Mouse (Mus musculus) CD4-positive, CD25-positive, alpha-beta regulatory T cell, adult 2 months (primary cell): ENCODE data around the gene Slc39a7.
A peak's percentile ranks its signal among the peaks of the same experiment; 100 is the strongest.

Experiments
- DNase-seq: peaks from one replicate; pipeline ENCODE4 v3.0.0-alpha.2; 2012; ENCODE audit warnings: low read depth, low spot score

The Slc39a7 gene

DNA sequence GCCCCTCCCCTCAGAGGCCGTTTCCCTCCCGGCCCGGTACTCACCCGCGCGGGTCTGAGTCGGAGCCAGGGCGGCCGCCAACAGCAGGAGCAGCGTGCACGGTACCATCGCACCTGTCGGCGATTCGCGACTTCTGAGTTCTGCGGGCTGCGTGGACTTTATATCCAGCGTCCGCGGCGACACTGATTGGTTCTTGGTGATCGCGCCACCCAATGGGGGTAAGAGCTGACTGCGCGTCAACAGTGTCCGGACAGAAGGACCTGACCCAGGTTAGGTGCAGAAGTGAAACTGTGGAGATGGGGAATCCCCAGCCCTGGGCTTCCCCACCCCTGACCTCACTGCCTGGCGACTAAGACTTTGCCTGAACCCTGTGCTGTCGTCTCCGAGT, 31.3 kb downstream of the Slc39a7 start, which contains the start of gene H2-K1:
Gene H2-K1 (minus strand): TSS at position 198 of the 388 bp plus-strand sequence.
- DNase-seq, result peak; percentile 99

DNA sequence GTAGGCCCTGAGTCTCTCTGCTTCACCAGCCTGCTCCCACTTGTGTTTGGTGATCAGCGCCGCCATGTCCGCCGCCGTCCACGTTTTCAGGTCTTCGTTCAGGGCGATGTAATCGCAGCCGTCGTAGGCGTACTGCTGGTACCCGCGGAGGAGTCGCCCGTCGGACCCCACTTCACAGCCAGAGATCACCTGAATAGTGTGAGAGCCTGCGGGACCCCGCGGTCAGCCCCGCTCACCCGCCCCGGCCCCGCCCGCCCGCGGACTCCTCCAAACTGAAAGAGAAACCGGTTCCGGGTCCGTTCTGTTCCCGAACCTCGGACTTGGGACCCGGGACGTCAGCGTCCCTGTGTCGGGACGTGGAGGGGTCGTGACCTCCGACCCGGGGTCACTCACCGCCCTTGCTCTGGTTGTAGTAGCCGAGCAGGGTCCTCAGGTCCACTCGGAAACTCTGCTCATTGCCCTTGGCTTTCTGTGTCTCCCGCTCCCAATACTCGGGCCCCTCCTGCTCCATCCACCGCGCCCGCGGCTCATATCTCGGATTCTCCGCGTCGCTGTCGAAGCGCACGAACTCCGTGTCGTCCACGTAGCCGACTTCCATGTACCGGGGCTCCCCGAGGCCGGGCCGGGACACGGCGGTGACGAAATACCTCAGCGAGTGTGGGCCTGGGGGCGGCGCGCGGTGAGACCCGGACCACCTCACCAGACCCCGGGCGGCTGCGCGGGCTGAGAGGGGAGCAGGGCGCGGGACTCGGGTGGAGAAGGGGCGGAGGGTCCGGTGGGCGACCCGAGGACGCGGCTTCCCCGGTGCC, 31.9 kb downstream of the Slc39a7 start:
- DNase-seq, result peak; percentile 69

DNA sequence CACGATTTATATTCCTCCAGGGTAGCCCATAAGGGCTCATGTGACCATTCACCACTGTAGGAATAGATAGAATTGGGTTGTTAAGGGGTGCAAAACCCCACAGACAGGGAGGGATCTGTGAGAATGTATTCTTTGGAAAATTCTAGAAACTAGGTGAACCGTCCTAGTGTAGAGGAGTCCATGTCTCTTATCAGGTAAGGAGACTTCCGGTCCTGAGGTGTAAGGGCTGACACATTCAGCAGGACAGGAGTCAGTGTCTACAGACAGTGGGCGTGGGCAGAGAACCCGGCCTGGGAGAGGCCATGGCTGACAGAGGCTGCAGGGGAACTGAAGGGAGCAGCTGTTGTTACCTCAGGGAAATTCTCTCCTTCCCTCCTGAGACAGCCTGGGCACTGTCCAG, 32.8 kb downstream of the Slc39a7 start:
- peak; percentile 69 for DNase-seq

DNA sequence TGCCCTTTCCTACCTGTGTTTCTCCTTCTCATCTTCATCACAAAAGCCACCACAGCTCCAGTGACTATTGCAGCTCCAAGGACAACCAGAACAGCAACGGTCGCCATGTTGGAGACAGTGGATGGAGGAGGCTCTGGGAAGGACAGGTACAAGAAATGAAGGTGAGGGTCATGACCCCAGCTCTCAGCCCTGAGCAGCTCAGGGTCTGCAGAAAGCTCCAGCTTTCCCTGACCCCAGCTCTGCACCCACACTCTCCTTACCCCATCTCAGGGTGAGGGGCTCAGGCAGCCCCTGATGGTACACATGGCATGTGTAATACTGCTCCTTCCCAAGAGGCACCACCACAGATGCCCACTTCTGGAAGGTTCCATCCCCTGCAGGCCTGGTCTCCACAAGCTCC, 34.5 kb downstream of the Slc39a7 start:
- peak; percentile 28 for DNase-seq

DNA sequence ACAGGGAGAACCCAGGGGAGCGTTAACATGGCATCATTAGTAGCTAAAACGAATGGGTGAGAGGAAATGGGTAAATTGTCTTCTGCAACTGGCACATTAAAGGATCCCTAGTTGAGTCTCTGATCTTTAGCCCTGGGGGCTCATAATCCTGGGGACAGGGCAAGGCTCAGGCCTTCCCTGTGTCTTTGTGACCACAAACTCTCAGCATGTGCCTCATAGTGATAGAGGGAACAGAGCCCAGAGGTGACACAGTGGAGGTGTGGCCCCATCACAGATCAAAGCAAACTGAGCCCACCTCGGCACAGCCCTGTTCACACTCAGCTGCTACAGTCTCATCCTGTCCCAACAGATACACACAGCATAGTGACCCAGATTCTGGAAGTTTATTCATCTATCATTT, 35.8 kb downstream of the Slc39a7 start:
- DNase-seq, result peak; percentile 54

DNA sequence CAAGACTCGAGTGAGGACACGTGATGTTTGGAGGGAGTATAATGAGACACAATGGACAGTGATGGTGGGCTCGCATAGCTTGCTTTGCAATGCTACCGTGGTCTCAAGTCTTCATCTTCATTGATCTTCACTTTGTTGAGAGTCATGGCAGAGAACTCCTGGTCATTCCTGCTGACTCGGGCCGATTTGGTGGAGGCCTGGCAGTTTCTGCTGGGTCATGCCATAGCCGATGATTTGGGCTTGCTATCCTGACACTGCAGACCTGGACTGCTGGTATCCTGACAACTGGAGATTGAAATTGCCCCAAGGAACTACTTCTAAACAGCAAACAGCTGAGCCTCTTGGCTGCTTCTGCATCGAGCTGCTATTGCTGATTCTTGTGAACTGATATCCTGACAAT, 36.5 kb downstream of the Slc39a7 start:
- peak; percentile 30 for DNase-seq

DNA sequence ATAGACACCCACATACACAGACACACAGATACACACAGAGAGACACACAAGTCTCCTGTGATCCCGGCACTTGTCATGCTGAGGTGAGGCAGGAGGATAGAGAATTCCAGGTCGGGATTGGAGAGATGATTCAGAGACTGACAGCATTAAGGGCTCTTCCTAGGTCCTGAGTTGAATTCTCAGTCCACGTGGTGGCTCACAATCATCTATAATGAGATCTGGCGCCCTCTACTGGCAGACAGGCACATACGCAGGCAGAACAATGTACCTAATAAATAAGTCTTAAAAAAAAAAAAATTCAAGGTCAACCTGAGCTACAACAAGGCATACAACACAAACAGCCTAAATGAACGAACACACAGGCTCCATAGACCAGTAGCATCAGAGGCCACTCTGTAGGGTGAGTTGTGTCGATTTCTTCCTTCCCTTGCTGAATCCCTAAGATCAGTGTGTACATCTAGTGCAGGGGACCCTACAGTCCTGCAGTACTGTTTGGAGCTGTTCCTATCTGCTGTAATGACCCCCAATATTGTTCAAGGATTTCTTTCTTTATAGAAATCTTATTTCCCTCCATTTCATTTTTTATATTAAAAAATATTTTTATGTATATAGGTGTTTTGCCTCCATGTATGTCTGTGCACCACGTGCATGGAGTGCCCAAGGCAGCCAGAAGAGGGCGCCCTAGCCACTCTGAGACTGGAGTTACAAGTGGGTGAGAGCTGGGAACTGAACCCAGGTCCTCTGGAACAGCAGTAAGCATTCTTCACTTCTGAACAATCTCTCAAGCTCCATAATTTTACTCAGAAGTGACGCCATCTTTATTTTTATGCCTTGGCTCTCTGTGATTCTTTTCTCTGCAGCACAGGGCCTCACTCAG, 39.5 kb downstream of the Slc39a7 start:
- peak; percentile 91 for DNase-seq

DNA sequence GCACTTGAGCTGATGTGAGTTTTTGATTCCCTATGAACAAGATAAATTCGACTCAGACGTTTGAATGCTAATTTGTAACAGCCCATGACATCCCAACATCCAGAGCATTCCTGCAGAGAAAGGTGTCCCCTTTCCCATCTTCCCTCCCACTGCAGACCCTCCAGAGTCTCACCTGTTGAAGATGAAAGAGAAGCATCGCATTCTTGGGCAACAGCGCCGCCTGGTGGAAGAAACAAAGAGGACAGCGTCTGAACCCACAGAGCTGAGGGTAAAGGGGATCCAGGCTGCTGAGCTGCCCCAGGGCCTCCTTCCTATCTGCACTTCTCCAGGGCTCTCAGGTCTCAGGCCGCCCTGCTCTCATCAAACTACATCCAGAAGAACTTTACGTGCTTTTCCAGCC, 49.3 kb downstream of the Slc39a7 start:
- peak; percentile 84 for DNase-seq

DNA sequence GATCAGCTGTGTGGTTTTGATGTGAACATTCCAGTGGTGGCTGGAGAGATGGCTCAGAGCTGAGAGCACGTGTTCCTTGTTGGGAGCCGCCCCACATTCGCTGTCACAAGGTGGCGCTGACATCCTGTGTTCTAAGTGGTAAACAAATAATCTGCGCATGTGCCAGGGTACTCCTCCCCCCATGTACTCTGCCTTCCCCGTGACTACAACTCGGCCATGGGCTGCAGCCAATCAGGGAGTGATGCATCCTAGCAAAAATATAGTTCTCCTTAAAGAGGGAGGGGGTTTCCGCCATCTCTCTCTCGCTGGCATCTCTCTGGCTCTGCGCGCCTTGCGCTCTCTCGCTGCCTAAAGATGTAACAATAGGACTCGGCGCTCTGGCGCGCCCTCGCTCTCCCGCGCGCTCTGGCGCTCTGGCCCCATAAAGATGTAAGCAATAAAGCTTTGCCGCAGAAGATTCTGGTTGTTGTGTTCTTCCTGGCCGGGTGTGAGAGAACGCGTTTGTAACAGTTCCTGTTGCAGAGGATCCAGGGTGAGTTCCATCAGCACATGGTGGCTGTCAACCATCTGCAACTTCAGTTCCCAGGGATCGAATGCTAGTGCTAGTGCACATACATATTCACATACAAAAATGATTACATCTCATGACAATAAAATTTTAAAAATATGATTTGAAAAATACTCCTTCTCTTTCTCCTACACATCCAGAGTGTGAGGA, 50.1 kb downstream of the Slc39a7 start:
- peak; percentile 98 for DNase-seq

DNA sequence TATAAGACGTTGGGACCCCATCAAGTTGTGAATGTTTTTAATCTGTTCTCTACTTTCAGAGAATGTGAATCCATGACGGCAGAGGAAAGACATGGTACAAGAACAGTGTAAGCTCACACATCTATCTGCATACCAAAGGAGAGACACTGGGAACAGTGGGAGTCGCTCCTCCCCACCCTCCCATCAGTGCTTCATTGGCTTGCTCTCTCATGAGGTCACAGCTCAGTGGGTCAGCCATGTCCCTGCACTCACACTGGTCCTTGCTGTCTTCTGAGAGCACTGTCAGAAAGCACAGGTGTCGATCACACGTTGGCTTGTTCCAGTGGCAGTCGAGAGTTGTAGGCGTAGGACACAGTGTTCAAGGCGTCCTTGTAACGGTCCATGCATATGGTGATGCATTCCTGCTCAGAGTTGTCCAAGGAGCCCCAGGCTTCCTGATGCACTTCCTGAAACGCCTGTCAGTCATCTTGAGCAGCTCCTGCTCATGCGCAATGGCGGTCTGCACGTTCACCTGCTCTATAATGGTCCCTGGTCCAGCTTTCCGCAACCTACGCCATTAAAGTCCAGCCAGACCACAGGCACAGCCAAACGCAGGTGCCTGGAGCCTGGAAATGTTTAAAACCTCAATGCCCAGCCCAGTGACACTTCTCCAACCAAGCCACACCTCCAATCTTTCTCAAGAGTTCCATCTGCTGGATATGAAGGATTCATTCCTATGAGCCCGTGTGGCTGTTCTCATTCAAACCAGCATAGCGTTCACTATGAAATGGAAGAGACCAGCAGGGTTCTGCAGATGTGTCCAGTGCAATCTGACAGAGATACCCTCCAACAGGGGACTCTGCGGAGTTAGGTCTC, 51.1 kb downstream of the Slc39a7 start:
- DNase-seq, result peak; percentile 21

DNA sequence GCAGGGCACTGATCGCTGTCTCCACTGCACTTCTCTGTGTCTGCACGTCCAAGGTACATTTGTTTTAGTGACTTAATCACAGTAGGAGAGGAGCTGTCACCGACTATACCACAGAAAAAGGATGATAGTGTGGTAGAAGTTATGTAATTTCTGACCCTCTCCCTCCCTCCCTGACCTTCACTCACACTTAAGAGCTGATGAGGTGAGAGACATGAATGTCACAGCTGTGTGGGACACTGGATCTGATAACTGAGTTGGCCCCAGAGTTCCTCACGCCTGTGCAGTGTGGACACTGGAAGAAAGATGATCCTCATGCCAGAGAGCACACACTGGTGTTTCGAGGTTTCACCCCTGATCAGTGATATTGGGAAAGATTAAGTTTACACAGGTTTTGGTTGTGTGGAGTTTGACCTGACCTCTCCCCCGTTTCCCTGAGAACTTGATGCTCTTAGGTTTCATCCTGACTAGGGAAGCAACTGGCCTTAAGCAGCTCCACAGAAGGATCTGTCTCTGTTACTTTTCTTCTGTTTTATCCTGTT, 51.9 kb downstream of the Slc39a7 start:
- no peak for DNase-seq

DNA sequence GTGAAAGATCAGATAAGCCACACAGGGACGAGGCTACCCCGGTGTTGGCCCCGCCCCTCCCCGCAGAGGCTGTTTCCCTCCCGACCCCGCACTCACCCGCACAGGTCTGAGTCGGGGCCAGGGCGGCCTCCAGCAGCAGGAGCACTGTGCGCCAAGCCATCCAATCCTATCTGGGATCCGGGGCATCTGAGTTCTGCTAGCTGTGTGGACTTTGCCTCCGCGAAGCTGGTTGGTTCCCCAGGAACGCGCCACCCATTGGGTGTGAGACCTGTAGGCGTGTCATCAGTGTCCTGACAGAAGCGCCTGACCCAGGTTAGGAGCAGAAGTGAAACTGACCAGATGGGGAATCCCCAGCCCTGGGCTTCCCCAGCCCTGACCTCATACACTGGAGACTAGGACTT, 52.9 kb downstream of the Slc39a7 start:
- DNase-seq, result peak; percentile 88
